ENCODE assay signal across 8 mouse cellular contexts in genomic region chr3:38884276-38884675, GRCm38 (mm10). TPM values are rescaled to one million over a fixed set of nuclear protein-coding genes. Genes with fewer than 3 reads are reported as not detected.
DNase-seq lines count a peak whose midpoint lies in the region; ATAC-seq lines count a peak whose summit lies in the region.

No protein-coding gene starts in this region.

- H3K9ac ChIP-seq in forebrain, embryonic 12.5 days: peak overlapping the region; percentile 21; the same call in 1 of the 2 replicates
- H3K9ac ChIP-seq in heart, embryonic 15.5 days: no peak overlapping the region
- no peak overlapping the region for H3K9ac ChIP-seq in liver, embryonic 11.5 days (ENCODE audit: low read depth, low read length)
- H3K9ac ChIP-seq in stomach, embryonic 16.5 days (ENCODE audit: low read length): peak overlapping the region; percentile 30; the same call in 1 of the 2 replicates

- H3K36me3 ChIP-seq in forebrain, embryonic 12.5 days (replicated peaks): peaks cover 10% of the 10 kb centered on the region
- no peaks in the 10 kb centered on the region for H3K36me3 ChIP-seq in heart, embryonic 15.5 days
- H3K36me3 ChIP-seq in liver, embryonic 11.5 days (ENCODE audit: control insufficient read depth, insufficient read depth, low read length): no peaks in the 10 kb centered on the region
- H3K36me3 ChIP-seq in stomach, embryonic 16.5 days (ENCODE audit: control insufficient read depth, insufficient read depth, low read length): no peaks in the 10 kb centered on the region

- under 1% methylated on average over 6 of the region's 6 CpGs for WGBS in forebrain, embryonic 12.5 days
- 0% methylated on average over 6 of the region's 6 CpGs for WGBS in heart, embryonic 15.5 days
- 1% methylated on average over 6 of the region's 6 CpGs for WGBS in liver, embryonic 11.5 days
- 0% methylated on average over 6 of the region's 6 CpGs for WGBS in stomach, embryonic 16.5 days

- peak; percentile 10 for DNase-seq in A20 (ENCODE audit: low read depth, low spot score)
- DNase-seq in adrenal gland, postnatal 4 days (ENCODE audit: low spot score in 2 of 2): peak; percentile 32 to 65
- peak; percentile 88 for DNase-seq in kidney, postnatal 10 days
- DNase-seq in liver, embryonic 11.5 days (ENCODE audit: low spot score): peak; percentile 70
- DNase-seq in naive thymus-derived CD4-positive, alpha-beta T cell, adult 2 months (ENCODE audit: low read depth): peak; percentile 48

- peaks cover 23% of the 10 kb centered on the region for H3K4me1 ChIP-seq in forebrain, embryonic 12.5 days
- H3K4me1 ChIP-seq in heart, embryonic 15.5 days (replicated peaks): peaks cover 26% of the 10 kb centered on the region
- H3K4me1 ChIP-seq in liver, embryonic 11.5 days (replicated peaks; ENCODE audit: control insufficient read depth, insufficient read depth, low read length): peaks cover 6% of the 10 kb centered on the region; the same call in 1 of the 2 replicates
- H3K4me1 ChIP-seq in stomach, embryonic 16.5 days (ENCODE audit: control insufficient read depth, insufficient read depth, low read length): peaks cover 5% of the 10 kb centered on the region; the same call in 1 of the 2 replicates

- ATAC-seq in forebrain, embryonic 12.5 days (ENCODE audit: low FRiP score): 0 out of 2 replicates have a peak, but pooled peaks have one; percentile 17
- no peak for ATAC-seq in heart, embryonic 15.5 days (replicated peaks; ENCODE audit: insufficient number of reproducible peaks, insufficient read depth, low FRiP score, low read depth)
- no peak; the same call in 1 of the 2 replicates for ATAC-seq in liver, embryonic 11.5 days (replicated peaks; ENCODE audit: low FRiP score)
- no peak for ATAC-seq in stomach, embryonic 16.5 days (ENCODE audit: insufficient read depth, low FRiP score)

- H3K9me3 ChIP-seq in forebrain, embryonic 12.5 days: no peaks in the 10 kb centered on the region
- no peaks in the 10 kb centered on the region for H3K9me3 ChIP-seq in heart, embryonic 15.5 days (replicated peaks)
- no peaks in the 10 kb centered on the region for H3K9me3 ChIP-seq in liver, embryonic 11.5 days (ENCODE audit: control insufficient read depth, low read length)
- no peaks in the 10 kb centered on the region for H3K9me3 ChIP-seq in stomach, embryonic 16.5 days (replicated peaks; ENCODE audit: control insufficient read depth, low read length)

- peak overlapping the region; percentile 79 for H3K4me3 ChIP-seq in forebrain, embryonic 12.5 days (replicated peaks)
- peak overlapping the region; percentile 86 for H3K4me3 ChIP-seq in heart, embryonic 15.5 days
- peak overlapping the region; percentile 67; the same call in 1 of the 2 replicates for H3K4me3 ChIP-seq in liver, embryonic 11.5 days (ENCODE audit: low read depth, low read length)
- peak overlapping the region; percentile 72 for H3K4me3 ChIP-seq in stomach, embryonic 16.5 days (replicated peaks; ENCODE audit: low read length)

- peak overlapping the region; percentile 92; the same call in 1 of the 2 replicates for H3K27ac ChIP-seq in forebrain, embryonic 12.5 days
- H3K27ac ChIP-seq in heart, embryonic 15.5 days: peak overlapping the region; percentile 94
- no peak overlapping the region for H3K27ac ChIP-seq in liver, embryonic 11.5 days (ENCODE audit: low read depth, low read length)
- H3K27ac ChIP-seq in stomach, embryonic 16.5 days (ENCODE audit: low read length): peak overlapping the region; percentile 97

- H3K4me2 ChIP-seq in forebrain, embryonic 12.5 days: peak overlapping the region; percentile 98
- H3K4me2 ChIP-seq in heart, embryonic 15.5 days: peak overlapping the region; percentile 89
- H3K4me2 ChIP-seq in liver, embryonic 11.5 days: peak overlapping the region; percentile 82
- peak overlapping the region; percentile 94 for H3K4me2 ChIP-seq in stomach, embryonic 16.5 days (ENCODE audit: low read depth, low read length)

- no peaks in the 10 kb centered on the region for H3K27me3 ChIP-seq in forebrain, embryonic 12.5 days
- H3K27me3 ChIP-seq in heart, embryonic 15.5 days: no peaks in the 10 kb centered on the region
- peaks cover 40% of the 10 kb centered on the region for H3K27me3 ChIP-seq in liver, embryonic 11.5 days (replicated peaks; ENCODE audit: control insufficient read depth, insufficient read depth, low read length)
- peaks cover 6% of the 10 kb centered on the region for H3K27me3 ChIP-seq in stomach, embryonic 16.5 days (ENCODE audit: control insufficient read depth, insufficient read depth, low read length)

RNA-seq across cellular contexts. Expression of gene Fat4, which starts 2.5 kb away (rescaled TPM):
- total RNA-seq in adrenal gland, postnatal 4 days (2021): 10 to 100 TPM; 36.1 to 39.3 TPM
- polyA plus RNA-seq in forebrain, embryonic 12.5 days (2016; fragmentation: Nextera tagmentation; extraction: Ambion mirVana): 14.2 and 15.6 TPM in 2 replicates
- polyA plus RNA-seq in heart, embryonic 15.5 days (2015; fragmentation: Nextera tagmentation; extraction: Ambion mirVana): 2.4 and 3.5 TPM in 2 replicates
- polyA plus RNA-seq in liver, embryonic 11.5 days (2014; fragmentation: Nextera tagmentation; extraction: Ambion mirVana): 3.4 and 4.0 TPM in 2 replicates
- polyA plus RNA-seq in stomach, embryonic 16.5 days (2015; fragmentation: Nextera tagmentation; extraction: Ambion mirVana): 6.9 and 7.7 TPM in 2 replicates

Comparison
In these comparisons a context has a peak if more than half of its experiments do, and no peak if none do; other contexts are left out.
1. DNase-seq: peak in every context shown above with its lines; median percentile 88 in kidney, postnatal 10 days; 70 in liver, embryonic 11.5 days; 48 in adrenal gland, postnatal 4 days; 48 in naive thymus-derived CD4-positive, alpha-beta T cell, adult 2 months; 10 in A20.
2. H3K9ac ChIP-seq: peak in forebrain, embryonic 12.5 days (single experiment) and stomach, embryonic 16.5 days (single experiment); none in heart, embryonic 15.5 days (single experiment) and liver, embryonic 11.5 days (single experiment).
3. Peak in every context shown above with its lines, with median percentiles within 50 percentile points of each other: H3K4me2 ChIP-seq and H3K4me3 ChIP-seq.